Mouse (Mus musculus) heart, postnatal 4 days (tissue): ENCODE measurements at regions not wholly inside any gene's neighbourhood (a gene's known extent, or its start where the extent isn't known, plus 50 kb on each side); places are given as distances from the start of the nearest gene placed in this dataset.

ENCODE experiments used
- DNase-seq: peaks from one replicate; pipeline ENCODE4 v3.0.0; 2021

- no peak for DNase-seq
Measured at GRCm38 (mm10) chr4:55603821-55604435, 71.7 kb upstream of the Klf4 start.

GRCm38 (mm10) chr4:55595203-55595602, 62.9 kb upstream of the Klf4 start:
- DNase-seq = no peak

- DNase-seq = no peak
Measured at GRCm38 (mm10) chr4:55594699-55595098, 62.4 kb upstream of the Klf4 start.

GRCm38 (mm10) chr4:55593132-55593531, 60.9 kb upstream of the Klf4 start:
- no peak for DNase-seq

GRCm38 (mm10) chr4:55586212-55586611, 53.9 kb upstream of the Klf4 start:
- DNase-seq = no peak

GRCm38 (mm10) chr4:55583589-55583988, 51.3 kb upstream of the Klf4 start:
- no peak for DNase-seq
